Mouse (Mus musculus): ENCODE results near the gene B230307C23Rik. TPM values are rescaled to one million over a fixed set of nuclear protein-coding genes. Genes with fewer than 3 reads are reported as not detected.

B230307C23Rik gene
- polyA plus RNA-seq (2014; fragmentation: Illumina TruSeq; extraction: RNeasy Lipid Tissue Mini Kit (QIAGEN cat#74804)), result 41.6 TPM

GRCm38 (mm10) chr16:97996616-97997382, at the start of gene B230307C23Rik:
Gene B230307C23Rik, plus strand, starts transcription at chr16:97997315.

GRCm38 (mm10) chr16:97962151-97962948, 34.8 kb upstream of the B230307C23Rik start, which contains the start of the genes C2cd2 and Zbtb21:
Gene C2cd2, minus strand, starts transcription at chr16:97962598.
Gene Zbtb21, minus strand, starts transcription at chr16:97962622.

Other genes starting within 250 kb of the B230307C23Rik start
- gene Ripk4, start 233.5 kb upstream of the B230307C23Rik start, polyA plus RNA-seq (2014; fragmentation: Illumina TruSeq; extraction: RNeasy Lipid Tissue Mini Kit (QIAGEN cat#74804)), result 1.4 TPM
- gene Prdm15, start 145.5 kb upstream of the B230307C23Rik start, polyA plus RNA-seq (2014; fragmentation: Illumina TruSeq; extraction: RNeasy Lipid Tissue Mini Kit (QIAGEN cat#74804)), result 4.8 TPM
- 19.4 TPM for gene C2cd2, start 34.7 kb upstream of the B230307C23Rik start, polyA plus RNA-seq (2014; fragmentation: Illumina TruSeq; extraction: RNeasy Lipid Tissue Mini Kit (QIAGEN cat#74804))
- 7.9 TPM for gene Zbtb21, start 34.7 kb upstream of the B230307C23Rik start, polyA plus RNA-seq (2014; fragmentation: Illumina TruSeq; extraction: RNeasy Lipid Tissue Mini Kit (QIAGEN cat#74804))
- 29.8 TPM for gene A630089N07Rik, start 85.1 kb downstream of the B230307C23Rik start, polyA plus RNA-seq (2014; fragmentation: Illumina TruSeq; extraction: RNeasy Lipid Tissue Mini Kit (QIAGEN cat#74804))